Mouse (Mus musculus) layer of hippocampus, adult 9-11 months (tissue): Measurements from ENCODE around the gene Ankrd35.
"Not testable (repeated sequence)": the region's sequence is repeated elsewhere in the genome, so short reads cannot be mapped to it uniquely, and the experiment has no call there.

ENCODE experiments used
- DNase-seq: peaks from one replicate; pipeline ENCODE4 v3.0.0; 2022

Gene Ankrd35

GRCm38 (mm10) chr3:96669727-96670468 is at the start of gene Ankrd35:
Ankrd35 (plus strand) TSS chr3:96670131.
- DNase-seq: peak; percentile 63

DNA sequence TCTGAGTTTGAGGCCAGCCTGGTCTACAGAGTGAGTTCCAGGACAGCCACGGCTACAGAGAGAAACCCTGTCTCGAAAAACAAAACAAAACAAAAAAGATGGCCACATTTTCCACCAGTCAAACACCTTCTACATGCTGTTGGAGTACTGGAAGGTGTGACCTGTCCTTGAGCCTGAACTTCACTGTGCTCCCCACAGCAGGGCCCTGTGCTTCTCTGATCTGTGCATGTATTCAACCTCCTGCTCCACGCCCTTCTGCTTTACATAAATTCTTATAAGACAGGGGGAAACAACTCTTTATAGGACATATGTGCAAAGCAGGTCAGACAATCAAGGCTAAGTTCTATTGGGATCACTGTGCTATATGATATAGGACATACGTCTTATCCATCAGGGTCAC is 46.7 kb upstream of the Ankrd35 start:
- no peak for DNase-seq

DNA sequence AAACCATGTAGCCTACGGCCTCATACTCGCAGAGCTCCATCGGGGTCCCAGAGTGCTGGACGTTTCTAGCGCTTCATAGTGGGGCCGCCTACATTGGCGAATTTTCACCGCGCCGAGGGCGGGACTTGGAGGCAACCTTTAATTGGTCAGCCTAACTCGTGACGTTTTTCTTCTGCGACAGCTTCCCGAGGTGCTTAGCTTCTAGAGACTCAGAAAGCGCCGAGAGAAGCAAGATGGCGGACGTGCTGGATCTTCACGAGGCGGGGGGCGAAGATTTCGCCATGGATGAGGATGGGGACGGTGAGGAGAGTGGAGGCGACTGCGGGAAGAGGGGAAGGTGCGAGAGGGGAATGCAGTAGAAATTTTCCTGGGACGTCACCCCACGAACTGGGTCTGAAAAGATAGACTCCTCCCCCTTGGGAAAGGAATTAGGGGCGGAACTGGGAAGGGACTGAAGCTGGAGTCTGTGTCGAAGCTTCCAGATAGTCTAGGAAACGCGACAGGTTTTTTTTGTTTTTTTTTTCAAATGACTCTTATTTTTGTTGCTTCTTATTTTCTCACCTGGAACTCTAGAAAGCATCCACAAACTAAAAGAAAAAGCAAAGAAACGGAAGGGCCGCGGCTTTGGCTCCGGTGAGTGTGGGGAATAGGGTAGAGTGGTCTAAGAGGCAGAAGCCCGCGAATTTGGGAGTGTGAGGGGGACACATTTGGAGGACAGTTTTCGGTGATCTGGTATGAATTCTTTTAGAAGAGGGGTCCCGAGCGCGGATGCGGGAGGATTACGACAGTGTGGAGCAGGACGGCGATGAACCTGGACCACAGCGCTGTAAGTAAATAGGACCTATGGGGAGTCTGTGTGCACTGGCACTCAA is 40.0 kb upstream of the Ankrd35 start, which contains the start of gene Rbm8a:
TSS of gene Rbm8a (plus strand) at position 205 of the 872 bp plus-strand sequence.
- DNase-seq: peak; percentile 97

- DNase-seq: no peak
These were observed 37.9 kb upstream of the Ankrd35 start for GRCm38 (mm10) chr3:96632058-96632457.

- DNase-seq: no peak
These were observed 35.9 kb upstream of the Ankrd35 start for GRCm38 (mm10) chr3:96634015-96634414.

DNA sequence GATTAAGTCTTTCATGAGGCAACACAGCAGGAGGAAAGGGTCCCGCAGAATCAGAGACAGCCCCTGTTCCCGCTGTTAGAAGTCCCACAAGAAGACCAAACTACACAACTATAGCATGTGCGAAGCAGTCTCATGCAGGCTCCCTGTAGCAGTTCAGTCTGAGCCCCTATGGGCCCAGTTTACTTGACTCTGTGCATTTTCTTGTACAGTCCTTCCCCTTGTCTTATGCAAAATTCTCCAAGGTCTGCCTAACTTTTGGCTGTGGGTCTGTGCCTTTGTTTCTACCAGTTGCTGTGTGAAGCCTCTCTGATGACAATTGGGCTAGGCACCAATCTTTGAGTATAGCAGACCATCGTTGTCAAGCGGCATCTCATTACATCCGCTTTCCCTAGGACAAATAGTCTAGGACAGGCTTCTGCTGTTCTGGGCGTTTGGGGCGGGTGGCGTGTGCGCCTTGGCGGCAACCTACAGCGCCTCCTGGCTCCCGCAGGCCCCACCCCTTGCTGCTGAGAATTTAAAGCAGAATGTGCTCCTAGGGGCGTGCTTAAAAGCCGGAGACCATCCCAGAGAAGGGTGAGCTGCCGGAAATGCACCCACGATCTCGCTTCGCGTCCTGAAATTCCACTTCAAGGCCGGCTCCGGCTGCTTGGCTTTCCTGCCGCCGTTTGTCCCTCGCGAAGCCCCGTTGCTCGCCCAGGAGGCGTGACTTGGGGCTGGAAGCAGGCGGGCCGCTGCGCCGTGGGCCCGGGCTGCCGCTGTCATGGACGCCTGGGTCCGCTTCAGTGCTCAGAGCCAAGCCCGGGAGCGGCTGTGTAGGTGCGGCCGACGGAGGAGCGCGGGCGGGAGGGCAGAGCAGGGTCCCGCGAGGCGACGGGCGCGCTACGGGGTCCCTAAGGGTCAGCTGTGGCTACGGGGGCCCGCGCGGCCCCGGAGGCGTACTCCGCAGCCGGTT is 34.7 kb upstream of the Ankrd35 start, which contains the start of the genes Pex11b and Gm42957:
TSS of gene Pex11b (plus strand) at position 449 of the 952 bp plus-strand sequence.
TSS of gene Gm42957 (plus strand) at position 547 of the 952 bp plus-strand sequence.
- peak; percentile 85 for DNase-seq

DNA sequence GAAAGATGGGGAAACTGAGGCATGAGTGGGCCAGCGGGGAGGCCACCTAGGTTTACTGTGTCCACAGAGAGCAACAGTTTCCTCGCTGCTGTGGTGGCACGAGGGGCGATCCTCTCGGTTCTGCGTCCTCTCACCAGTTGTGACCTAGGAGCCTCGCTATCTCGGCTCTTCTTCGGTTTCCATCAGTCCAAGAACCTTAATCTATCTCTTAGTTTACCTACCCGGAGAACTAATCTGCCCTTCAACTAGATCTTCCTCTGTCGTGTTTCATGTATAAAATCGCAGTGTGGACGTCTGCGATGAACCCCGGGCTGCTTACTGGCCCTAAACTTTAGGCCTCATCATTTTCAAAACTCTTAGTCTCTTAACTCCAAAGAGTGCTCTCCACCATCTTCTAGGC is 34.0 kb upstream of the Ankrd35 start:
- no peak for DNase-seq

- DNase-seq: no peak
These were observed 33.5 kb upstream of the Ankrd35 start for GRCm38 (mm10) chr3:96636448-96636847.

GRCm38 (mm10) chr3:96639219-96639618 is 30.7 kb upstream of the Ankrd35 start:
- peak; percentile 35 for DNase-seq

DNA sequence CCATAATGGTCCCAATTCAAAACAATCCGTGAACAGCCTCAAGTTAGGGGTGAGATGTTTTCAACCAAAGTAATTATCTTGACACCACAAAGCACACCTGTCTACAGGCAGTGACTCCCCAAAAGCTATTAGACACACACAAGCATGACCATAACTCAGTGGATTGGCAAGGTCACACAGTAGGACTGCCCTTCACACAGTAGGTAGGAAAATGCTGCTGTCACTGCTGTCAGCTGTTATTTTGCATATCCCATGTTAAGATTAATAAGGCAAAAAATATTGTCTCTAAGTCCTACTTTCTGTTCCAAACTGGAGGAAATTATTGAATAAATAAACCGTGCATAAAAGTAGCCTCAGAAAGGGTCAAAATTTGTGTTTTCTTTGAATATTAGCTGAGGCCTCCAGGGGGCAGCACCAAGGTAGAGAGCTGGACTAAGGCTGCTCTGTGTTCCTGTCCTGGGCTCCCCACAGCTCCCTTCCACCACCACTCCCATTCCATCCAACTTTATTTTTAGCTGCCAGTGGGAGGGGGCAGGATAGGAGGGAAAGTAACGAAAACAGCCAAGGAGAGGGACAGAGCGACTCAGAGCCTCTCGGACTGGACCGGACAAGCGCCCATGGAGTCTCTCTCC is 24.8 kb upstream of the Ankrd35 start, which contains the start of gene Itga10:
TSS of gene Itga10 (plus strand) at position 567 of the 632 bp plus-strand sequence.
- DNase-seq: no peak

DNA sequence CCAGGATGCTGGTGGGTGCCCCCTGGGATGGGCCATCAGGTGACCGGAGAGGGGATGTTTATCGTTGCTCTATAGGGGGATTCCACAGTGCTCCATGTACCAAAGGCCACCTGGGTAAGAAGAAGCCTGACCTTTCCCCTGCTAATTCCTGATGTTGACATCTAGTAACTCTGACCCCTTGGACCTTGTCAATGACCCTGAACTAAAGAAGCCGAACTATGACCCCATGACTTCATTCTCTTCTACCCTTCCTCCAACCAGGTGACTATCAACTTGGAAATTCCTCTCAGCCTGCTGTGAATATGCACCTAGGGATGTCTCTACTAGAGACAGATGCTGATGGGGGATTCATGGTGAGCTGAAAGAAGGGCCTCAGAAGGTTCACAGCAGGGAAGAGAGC is 22.6 kb upstream of the Ankrd35 start:
- DNase-seq: no peak

DNA sequence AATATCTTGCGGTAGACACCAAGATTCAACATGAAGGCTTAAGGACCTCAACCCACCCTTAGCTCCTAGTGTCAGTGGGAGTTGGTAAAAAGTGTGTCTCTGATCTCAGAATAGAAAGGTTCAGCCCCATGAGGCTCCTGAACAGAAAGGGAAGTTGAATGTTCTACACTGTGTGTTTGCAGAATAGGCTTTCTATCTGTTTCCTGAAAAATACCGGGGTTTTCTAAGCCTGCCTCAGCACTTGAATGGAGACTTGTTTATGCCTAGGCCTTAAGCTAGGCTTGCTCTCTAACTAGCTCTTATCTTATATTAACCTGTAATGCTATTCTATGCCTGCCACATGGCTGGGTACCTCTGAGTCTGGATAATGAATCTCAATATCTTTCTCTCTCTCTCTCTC is 9.0 kb upstream of the Ankrd35 start:
- DNase-seq: no peak

- no peak for DNase-seq
These were observed 7.1 kb upstream of the Ankrd35 start for GRCm38 (mm10) chr3:96662731-96663316.

GRCm38 (mm10) chr3:96663432-96664239 is 6.3 kb upstream of the Ankrd35 start:
- DNase-seq: peak; percentile 72

DNA sequence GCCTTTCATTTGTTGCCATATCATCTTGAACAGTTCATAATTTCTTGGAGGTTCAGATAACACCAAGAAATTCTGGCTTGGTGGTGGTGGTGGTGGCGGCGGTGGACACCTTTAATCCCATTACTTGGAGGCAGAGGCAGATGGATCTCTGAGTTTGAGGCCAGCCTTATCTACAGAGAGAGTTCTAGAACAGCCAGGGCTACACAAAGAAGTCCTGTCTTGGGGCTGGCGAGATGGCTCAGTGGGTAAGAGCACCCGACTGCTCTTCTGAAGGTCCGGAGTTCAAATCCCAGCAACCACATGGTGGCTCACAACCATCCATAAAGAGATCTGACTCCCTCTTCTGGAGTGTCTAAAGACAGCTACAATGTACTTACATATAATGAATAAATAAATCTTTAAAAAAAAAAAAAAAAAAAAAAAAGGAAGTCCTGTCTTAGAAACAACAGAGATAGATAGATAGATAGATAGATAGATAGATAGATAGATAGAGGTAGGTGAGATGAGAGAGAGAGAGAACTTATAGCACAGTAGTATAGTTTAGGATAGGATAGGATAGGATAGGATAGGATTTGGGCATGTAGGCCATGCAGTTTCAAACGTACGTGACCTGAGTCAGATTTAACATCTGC is 4.1 kb upstream of the Ankrd35 start:
- not testable (repeated sequence) for DNase-seq

DNA sequence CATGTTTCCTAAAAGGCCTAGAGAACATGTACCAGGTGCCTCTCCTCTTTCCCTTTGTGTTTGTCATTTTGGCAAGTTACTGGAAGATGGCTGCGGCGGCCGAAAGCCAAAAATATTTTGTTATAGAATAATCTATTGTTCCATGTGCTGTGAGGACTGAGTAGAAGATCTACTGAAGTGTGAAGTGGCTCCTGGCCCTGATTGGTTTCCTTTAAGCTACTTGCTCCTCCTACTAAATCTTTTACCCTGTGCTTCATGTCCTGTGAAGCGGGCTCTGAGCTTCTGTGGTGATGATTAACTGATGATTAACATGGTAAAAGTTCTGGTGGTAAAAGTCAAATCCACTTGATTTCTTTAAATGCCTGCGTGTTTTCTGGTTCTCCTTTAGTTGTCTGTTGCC is 3.0 kb upstream of the Ankrd35 start:
- DNase-seq: no peak

- no peak for DNase-seq
These were observed 2.6 kb upstream of the Ankrd35 start for GRCm38 (mm10) chr3:96667316-96667715.

DNA sequence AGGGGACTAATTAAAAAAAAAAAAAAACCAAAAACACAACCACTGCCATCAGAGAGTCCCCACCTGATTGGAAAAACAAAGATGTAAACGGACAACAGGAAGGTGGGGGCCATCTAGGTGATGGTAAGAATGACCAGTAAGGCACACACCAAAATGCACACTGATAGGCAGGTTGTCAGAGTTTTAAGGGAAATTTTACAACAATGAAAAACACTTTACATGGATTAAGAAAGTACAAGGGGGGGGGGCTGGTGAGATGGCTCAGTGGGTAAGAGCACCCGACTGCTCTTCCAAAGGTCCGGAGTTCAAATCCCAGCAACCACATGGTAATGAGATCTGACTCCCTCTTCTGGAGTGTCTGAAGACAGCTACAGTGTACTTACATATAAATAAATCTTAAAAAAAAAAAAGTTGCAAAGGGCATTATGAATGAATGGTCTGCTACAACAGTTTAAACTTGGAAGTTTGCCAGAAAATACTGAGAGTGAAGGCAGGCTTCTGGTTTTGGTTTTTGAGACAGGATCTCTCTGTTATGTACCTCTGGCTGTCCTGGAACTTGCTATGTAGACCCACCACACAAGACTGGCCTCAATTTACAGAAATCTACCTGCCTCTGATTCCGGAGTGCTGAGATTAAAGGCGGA is 1.4 kb upstream of the Ankrd35 start:
- DNase-seq: no peak

GRCm38 (mm10) chr3:96671519-96671918 is 1.6 kb downstream of the Ankrd35 start:
- no peak for DNase-seq

DNA sequence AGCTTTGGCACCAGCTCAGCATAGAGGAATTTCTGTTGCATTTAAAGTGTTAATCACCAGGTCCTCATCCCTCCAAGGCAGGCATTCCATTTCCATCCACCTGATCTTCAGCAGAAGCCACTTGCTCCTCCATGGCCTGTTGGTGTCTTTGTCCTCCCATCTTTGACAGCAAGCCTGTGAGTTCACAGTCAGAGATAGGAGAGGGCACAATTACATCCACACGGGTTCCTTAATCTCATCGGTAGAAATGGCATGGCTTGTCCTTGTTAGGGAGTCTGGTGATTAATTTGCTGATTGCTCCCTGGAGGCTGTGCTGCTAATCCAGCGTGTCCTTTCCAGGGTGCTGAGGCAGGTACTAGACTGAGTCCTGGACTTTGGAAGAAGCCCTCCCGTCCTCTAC is 3.6 kb downstream of the Ankrd35 start:
- no peak for DNase-seq
